Mouse (Mus musculus) stomach, postnatal 0 days (tissue): ENCODE data around the gene Iqce. TPM values are rescaled to one million over a fixed set of nuclear protein-coding genes. Genes with fewer than 3 reads are reported as not detected.

Source experiments
- ATAC-seq: fragments of 200-750 bp; cut with Nextera tagmentation; 2 replicates; pipeline ENCODE4 v1.8.0; 2017; ENCODE audit not compliant: low FRiP score, low TSS enrichment
- DNase-seq: peaks from one replicate; pipeline ENCODE4 v3.0.0-alpha.2; 2016; ENCODE audit warnings: low spot score
- H3K27ac ChIP-seq: fragments of 300-500 bp; sonication (generic); replicated peaks from 2 replicates; pipeline ENCODE4 v1.5.1; 2014; ENCODE audit warnings: mild to moderate bottlenecking, control low read depth
- H3K27me3 ChIP-seq: fragments of 300-500 bp; sonication (generic); 2 replicates; pipeline ENCODE4 v1.6.1; 2014; ENCODE audit warnings: low read length; ENCODE audit not compliant: control insufficient read depth, insufficient read depth
- H3K36me3 ChIP-seq: fragments of 300-500 bp; sonication (generic); 2 replicates; pipeline ENCODE4 v1.6.1; 2014; ENCODE audit warnings: low read length, mixed read lengths; ENCODE audit not compliant: control insufficient read depth, insufficient read depth
- H3K4me1 ChIP-seq: fragments of 300-500 bp; sonication (generic); replicated peaks from 2 replicates; pipeline ENCODE4 v1.6.1; 2014; ENCODE audit warnings: antibody characterized with exemption; ENCODE audit not compliant: control insufficient read depth, insufficient read depth
- H3K4me2 ChIP-seq: fragments of 300-500 bp; sonication (generic); replicated peaks from 2 replicates; pipeline ENCODE4 v1.6.1; 2014; ENCODE audit warnings: low read depth, mild to moderate bottlenecking, control low read depth, moderate library complexity
- H3K4me3 ChIP-seq: fragments of 300-500 bp; sonication (generic); 2 replicates; pipeline ENCODE4 v1.5.1; 2014; ENCODE audit warnings: low read depth, low read length, control low read depth
- H3K9ac ChIP-seq: fragments of 300-500 bp; sonication (generic); 2 replicates; pipeline ENCODE4 v1.6.1; 2014; ENCODE audit warnings: mild to moderate bottlenecking, low read length, control low read depth, mixed read lengths
- H3K9me3 ChIP-seq: fragments of 300-500 bp; sonication (generic); 2 replicates; pipeline ENCODE4 v1.6.1; 2016; ENCODE audit warnings: low read length; ENCODE audit not compliant: control insufficient read depth
- CTCF ChIP-seq: IDR thresholded peaks from 2 replicates; pipeline ENCODE4 v1.5.1; 2016; ENCODE audit warnings: antibody characterized with exemption, low read depth, mild to moderate bottlenecking, moderate library complexity
- EP300 ChIP-seq: optimal IDR thresholded peaks from 2 replicates; pipeline ENCODE3; 2016; ENCODE audit warnings: antibody characterized with exemption
- WGBS: fragments of 180-500 bp; shearing (Covaris S2); extraction: QIAGEN DNeasy Blood & Tissue Kit; methylation state at CpG from one replicate; pipeline ENCODE4 v1.1.7; 2014; 5-methylcytosine and 5-hydroxymethylcytosine counted together
- polyA plus RNA-seq: library from polyadenylated mRNA; unstranded; fragments of >200 nt; fragmentation: Nextera tagmentation; extraction: Ambion mirVana; gene quantifications from 2 replicates; pipeline ENCODE4 v1.2.1, GENCODE M21; 2015

The Iqce gene
- polyA plus RNA-seq, 1 experiment from 2014 or later: 6.0 TPM

DNA sequence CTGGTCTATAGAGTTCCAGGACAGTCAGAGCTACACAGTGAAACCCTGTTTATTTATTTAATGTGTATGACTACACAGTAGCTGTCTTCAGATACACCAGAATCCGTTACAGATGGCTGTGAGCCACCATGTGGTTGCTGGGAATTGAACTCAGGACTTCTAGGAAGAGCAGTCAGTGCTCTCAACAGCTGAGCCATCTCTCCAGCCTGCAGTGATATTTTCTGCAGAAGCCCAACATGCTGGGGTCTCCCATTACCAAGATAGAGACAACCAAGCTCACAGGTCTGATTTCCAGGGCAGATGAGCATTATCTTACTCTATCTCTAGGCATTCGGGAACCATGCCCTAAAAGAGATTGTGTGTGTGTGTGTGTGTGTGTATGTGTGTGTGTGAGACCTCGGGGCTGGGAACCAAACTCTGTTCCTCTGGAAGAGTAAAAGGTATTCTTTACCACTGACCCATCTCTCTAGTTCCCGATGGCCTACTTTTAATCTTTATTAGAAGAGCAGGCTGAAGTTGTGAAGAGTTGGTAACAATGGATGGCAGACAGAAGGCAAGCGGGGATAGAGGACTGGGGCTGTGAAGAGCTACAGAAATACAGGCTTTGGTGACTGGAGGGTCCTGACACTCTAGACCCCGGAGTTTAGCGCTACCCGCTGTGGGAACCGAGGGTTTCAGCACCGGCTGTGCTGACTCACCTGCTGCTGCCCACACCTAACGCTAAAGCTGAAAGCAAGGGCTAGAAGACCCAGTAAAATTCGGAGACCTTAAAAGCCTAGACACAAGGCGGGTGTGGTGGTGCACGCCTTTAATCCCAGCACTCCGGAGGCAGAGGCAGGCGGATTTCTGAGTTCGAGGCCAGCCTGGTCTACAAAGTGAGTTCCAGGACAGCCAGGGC, 1.6 kb upstream of the Iqce start:
- TF ChIP-seq CTCF (no peak), EP300 (no peak)
- DNase-seq: no peak
- 33% methylated on average over 17 of the region's 17 CpGs for WGBS

GRCm38 (mm10) chr5:140702618-140703175, 519 bp upstream of the Iqce start:
- WGBS: 62% methylated on average over 19 of the region's 19 CpGs
- DNase-seq: no peak
- no peak for ATAC-seq

More for the DNA sequence above, 1.6 kb upstream of the Iqce start:
- H3K9me3 ChIP-seq: no peaks in the 10 kb centered on the region
- H3K4me2 ChIP-seq: peak overlapping the region; percentile 37
- no peaks in the 10 kb centered on the region for H3K36me3 ChIP-seq
- ATAC-seq: no peak
- 0 out of 2 replicates have a peak overlapping the region, but pooled peaks have one; percentile 23 for H3K9ac ChIP-seq
- H3K27me3 ChIP-seq: no peaks in the 10 kb centered on the region
- no peaks in the 10 kb centered on the region for H3K4me1 ChIP-seq
- H3K27ac ChIP-seq: peak overlapping the region; percentile 90
- peak overlapping the region; percentile 46; the same call in 1 of the 2 replicates for H3K4me3 ChIP-seq

DNA sequence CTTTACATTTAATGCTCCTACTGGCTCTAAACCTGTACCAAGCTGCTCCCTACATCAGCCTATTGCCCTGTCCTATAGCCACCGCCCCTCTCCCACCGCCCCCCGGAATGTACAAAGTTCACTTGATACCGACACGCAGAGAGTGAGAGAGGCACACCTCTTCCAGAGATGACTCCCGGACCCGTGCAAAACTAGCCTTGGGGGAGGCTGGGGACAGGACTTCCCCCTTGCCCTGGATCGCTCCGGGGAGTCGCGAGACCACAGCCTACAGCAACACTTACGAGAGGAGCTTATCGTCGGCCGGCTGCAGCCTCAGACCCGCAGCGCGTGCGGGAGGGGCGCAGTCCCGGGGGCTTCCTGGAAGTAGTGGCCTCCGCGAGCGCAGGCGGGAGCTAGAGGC, 517 bp downstream of the Iqce start:
- peak overlapping the region; percentile 92 for H3K4me2 ChIP-seq
- peak overlapping the region; percentile 77 for H3K4me3 ChIP-seq
- H3K27me3 ChIP-seq: no peaks in the 10 kb centered on the region
- peak overlapping the region; percentile 84 for H3K27ac ChIP-seq
- no peaks in the 10 kb centered on the region for H3K9me3 ChIP-seq
- peaks cover 4% of the 10 kb centered on the region; the same call in 1 of the 2 replicates for H3K36me3 ChIP-seq
- H3K4me1 ChIP-seq: no peaks in the 10 kb centered on the region
- ATAC-seq: no peak
- WGBS: 1% methylated on average over 24 of the region's 25 CpGs
- DNase-seq: no peak
- peak overlapping the region; percentile 79 for H3K9ac ChIP-seq
- no peak for TF ChIP-seq EP300
- no peak for TF ChIP-seq CTCF

More at GRCm38 (mm10) chr5:140702618-140703175, 519 bp upstream of the Iqce start:
- H3K27ac ChIP-seq: peak overlapping the region; percentile 84
- H3K9ac ChIP-seq: 0 out of 2 replicates have a peak overlapping the region, but pooled peaks have one; percentile 31
- H3K4me1 ChIP-seq: no peaks in the 10 kb centered on the region
- TF ChIP-seq EP300 (no peak), CTCF (no peak)
- H3K36me3 ChIP-seq: no peaks in the 10 kb centered on the region
- H3K27me3 ChIP-seq: no peaks in the 10 kb centered on the region
- H3K9me3 ChIP-seq: no peaks in the 10 kb centered on the region
- H3K4me3 ChIP-seq: no peak overlapping the region
- peak overlapping the region; percentile 92 for H3K4me2 ChIP-seq

DNA sequence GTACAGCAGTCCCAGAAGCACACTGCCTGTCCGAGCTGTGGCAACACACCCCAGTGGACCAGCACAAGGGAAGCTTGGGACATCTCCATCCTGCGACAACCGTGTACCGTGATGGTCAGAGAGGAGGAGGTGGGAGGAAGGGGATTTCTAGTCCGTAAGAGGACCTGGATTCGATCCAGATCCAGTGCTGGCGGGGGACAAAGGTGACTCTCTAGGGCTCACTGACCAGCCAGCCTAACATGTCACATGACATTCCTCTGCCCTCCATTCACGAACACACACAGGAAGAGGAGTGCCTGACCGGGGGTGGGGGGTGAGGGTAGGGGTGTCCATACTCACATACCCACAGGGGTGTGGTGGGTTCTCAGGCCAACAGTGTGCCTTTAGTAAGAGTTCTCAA, 2.4 kb downstream of the Iqce start:
- ATAC-seq: no peak

GRCm38 (mm10) chr5:140695987-140696386, 6.2 kb downstream of the Iqce start:
- DNase-seq: no peak
- Histone ChIP-seq H3K4me3 (no peak overlapping the region), H3K4me2 (no peak overlapping the region), H3K36me3 (peaks cover 4% of the 10 kb centered on the region; the same call in 1 of the 2 replicates), H3K4me1 (no peaks in the 10 kb centered on the region), H3K9ac (no peak overlapping the region), H3K27me3 (no peaks in the 10 kb centered on the region), H3K27ac (no peak overlapping the region), H3K9me3 (no peaks in the 10 kb centered on the region)
- 82% methylated on average over 7 of the region's 7 CpGs for WGBS
- TF ChIP-seq EP300 (no peak), CTCF (no peak)
- no peak for ATAC-seq

More for the DNA sequence above, 2.4 kb downstream of the Iqce start:
- Histone ChIP-seq H3K4me2 (no peak overlapping the region), H3K9ac (no peak overlapping the region), H3K27me3 (no peaks in the 10 kb centered on the region), H3K27ac (no peak overlapping the region), H3K4me3 (no peak overlapping the region), H3K36me3 (peaks cover 4% of the 10 kb centered on the region; the same call in 1 of the 2 replicates), H3K4me1 (no peaks in the 10 kb centered on the region), H3K9me3 (no peaks in the 10 kb centered on the region)
- no peak for TF ChIP-seq CTCF
- no peak for TF ChIP-seq EP300
- no peak for DNase-seq
- 80% methylated on average over 9 of the region's 9 CpGs for WGBS
